Mouse (Mus musculus) heart, postnatal 36 days (tissue): ENCODE data around the gene Tfb1m. TPM values are rescaled to one million over a fixed set of nuclear protein-coding genes. Genes with fewer than 3 reads are reported as not detected.

Source experiments
- DNase-seq, 2 experiments: peaks; one replicate each; pipeline ENCODE4 v3.0.0; 2021 to 2022
- intact Hi-C: fragments of 180-260 bp; cut with DNase I; formaldehyde crosslinking; loops from one replicate; pipeline ENCODE4 v1.15.1; 2025
- total RNA-seq, 2 experiments: library from RNA; stranded (reverse); gene quantifications; 2 replicates each; pipeline ENCODE4 v1.2.3; 2021

The Tfb1m gene
- total RNA-seq, 2 experiments from 2014 or later, result 11.2 to 11.4 TPM

DNA sequence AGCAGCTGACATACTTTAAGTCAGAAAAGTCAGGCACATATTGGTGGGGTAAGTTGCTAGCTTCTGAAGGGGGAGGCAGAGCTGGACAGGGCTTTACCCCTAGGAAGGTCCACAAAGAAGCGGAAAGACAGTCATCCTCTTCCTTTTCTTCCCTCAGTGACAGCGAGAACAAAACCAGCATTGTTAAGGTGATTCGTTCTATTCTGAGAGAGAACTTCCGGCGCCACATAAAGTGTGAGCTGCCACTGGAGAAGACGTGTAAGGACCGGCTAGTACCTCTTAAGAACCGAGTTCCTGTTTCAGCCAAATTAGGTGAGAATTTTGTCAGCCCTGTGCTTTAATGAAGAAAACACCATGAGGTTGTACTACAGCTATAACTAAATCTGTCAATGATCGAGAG lies 41.2 kb downstream of the Tfb1m start:
- no peak for DNase-seq
- intact Hi-C loops, result no loop called here

DNA sequence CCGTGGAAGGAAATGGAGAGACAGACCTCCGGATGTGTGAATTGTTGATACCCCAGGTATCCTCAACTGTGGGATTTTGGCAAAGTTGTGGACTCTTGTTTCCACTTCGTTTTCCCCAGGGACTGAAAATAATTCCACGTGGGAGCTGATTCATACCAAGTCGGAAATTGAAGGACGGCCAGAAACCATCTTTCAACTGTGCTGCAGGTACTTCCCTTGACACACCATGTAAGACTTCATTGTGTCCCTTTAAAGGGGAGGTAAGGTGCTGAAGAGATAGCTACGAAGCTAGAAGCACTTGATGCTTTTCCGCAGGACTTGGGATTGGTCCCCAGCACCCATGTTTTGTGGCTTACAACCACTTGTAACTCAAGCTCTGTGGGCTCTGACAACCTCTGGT lies 41.7 kb downstream of the Tfb1m start:
- no peak for DNase-seq
- intact Hi-C loops, result no loop called here

DNA sequence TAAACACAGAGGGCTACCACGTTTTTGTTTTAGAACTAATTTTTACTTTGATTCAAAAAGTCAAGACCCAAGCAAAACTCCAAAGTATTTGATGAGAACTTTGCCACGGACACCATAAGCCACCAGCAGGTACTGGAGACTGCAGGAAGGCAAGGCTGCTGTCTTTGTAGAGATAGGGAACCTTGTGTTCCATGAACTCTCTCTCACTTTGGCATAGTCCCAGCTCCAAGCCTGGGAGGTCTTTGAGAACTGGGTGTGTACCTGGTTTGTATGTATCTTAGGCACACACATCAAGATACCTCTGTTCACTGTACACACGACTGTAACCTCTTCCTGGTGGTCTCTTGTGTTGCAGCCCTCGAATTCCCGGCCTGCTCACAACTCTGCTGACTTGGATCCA lies 43.3 kb downstream of the Tfb1m start:
- intact Hi-C loops, result no loop called here
- no peak for DNase-seq

- intact Hi-C loops, result loop anchor here (1.0 to 5.0 kb wide), 3 partner anchors 62 to 278 kb away; no protein-coding TSS in a partner anchor
- DNase-seq, result peak; percentile 39 to 55
Measured at GRCm38 (mm10) chr17:3509841-3510240, 47.7 kb downstream of the Tfb1m start.

- DNase-seq, result no peak
- intact Hi-C loops, result loop anchor here (5.0 kb wide), 1 partner anchor 274 kb away; no protein-coding TSS in a partner anchor
Measured at GRCm38 (mm10) chr17:3506508-3506907, 51.1 kb downstream of the Tfb1m start.

- DNase-seq, result no peak
- intact Hi-C loops, result loop anchor here (5.0 kb wide), 1 partner anchor 273 kb away; no protein-coding TSS in a partner anchor
Measured at GRCm38 (mm10) chr17:3505711-3506110, 51.9 kb downstream of the Tfb1m start.

GRCm38 (mm10) chr17:3500936-3501335 lies 56.6 kb downstream of the Tfb1m start:
- DNase-seq, result no peak
- intact Hi-C loops, result no loop called here

DNA sequence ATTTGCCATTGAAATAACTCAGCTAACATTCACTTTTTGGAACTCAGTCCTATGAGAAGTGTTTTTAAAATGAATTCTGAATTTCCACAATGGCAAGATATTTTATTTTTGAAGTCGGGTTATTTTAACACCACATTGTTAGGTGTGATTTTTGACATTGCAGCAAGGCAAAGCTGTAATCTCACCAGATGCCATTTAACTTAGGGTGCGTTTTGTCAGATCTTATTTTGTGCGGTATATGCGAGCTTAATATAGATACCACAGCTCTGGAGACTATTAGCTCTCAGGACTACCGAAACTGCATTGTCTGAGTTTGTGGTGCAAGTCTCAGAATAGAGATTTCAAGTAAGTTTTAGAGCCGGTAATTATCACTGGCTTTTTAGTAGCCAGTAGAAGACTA lies 57.5 kb downstream of the Tfb1m start:
- no peak for DNase-seq
- intact Hi-C loops, result no loop called here

DNA sequence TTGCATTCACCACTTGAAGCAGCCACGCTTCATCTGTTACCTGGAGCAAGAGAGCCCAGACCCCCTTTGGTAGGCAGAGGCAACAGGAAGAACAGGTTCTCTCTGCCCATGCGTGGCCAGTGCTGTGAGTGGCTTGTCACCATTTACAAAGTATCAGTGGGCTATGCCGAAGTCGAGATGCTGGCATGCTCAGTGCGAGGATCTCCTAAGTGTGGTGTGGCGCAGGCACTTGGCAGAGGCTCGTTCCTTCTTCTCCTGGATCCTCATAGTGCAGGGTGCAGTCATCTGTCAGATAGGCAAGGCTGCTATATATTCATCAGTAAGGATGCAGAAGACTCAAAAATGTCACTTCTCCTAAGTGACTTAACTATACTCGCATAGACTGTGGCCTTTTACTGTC lies 58.1 kb downstream of the Tfb1m start:
- no peak for DNase-seq
- intact Hi-C loops, result no loop called here

- DNase-seq, result no peak
- intact Hi-C loops, result no loop called here
Measured at GRCm38 (mm10) chr17:3498580-3498979, 59.0 kb downstream of the Tfb1m start.

DNA sequence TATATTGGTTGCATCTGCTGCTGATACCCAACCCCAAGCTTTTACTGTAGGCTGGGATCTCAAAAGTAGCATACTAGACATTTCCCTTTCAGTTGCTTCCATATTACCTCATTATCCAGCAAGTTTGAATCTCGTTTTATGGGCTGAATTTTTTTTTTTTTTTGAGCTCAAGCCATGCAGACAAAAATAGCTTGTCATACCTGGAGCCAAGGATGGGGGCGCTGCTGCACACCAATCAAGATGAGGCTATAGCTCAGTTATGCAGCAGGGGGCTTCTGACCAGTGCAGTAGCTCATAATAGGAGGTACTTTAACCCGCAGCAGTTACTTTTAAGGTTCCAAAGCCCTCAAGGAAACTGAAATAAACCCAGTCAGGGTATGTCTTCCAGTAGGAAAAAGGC lies 59.5 kb downstream of the Tfb1m start:
- peak in 1 of 2 experiments; percentile 12 for DNase-seq
- intact Hi-C loops, result no loop called here

DNA sequence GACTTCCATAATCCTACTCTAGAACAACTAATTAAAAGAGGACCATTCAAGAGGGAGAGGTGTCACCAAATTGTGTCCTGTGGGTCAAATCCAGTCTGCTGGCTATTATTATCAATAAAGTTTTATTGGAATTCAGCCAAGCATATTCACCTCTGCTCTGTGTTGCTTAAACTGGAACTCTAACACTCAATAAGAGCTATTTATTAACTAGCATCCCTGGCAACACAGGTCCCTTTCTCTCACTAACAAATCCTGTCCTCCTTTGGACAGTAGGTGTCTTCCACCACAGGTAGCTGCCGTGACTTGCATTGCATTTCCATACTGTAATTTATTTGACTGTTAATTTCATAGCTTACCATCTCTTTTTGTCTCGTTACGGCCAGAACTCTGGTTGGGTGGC lies 61.5 kb downstream of the Tfb1m start:
- no peak for DNase-seq
- intact Hi-C loops, result no loop called here

GRCm38 (mm10) chr17:3495576-3495975 lies 62.0 kb downstream of the Tfb1m start:
- intact Hi-C loops, result no loop called here
- DNase-seq, result no peak

- DNase-seq, result no peak
- intact Hi-C loops, result no loop called here
Measured at GRCm38 (mm10) chr17:3491667-3492066, 65.9 kb downstream of the Tfb1m start.

GRCm38 (mm10) chr17:3491065-3491464 lies 66.5 kb downstream of the Tfb1m start:
- no peak for DNase-seq
- intact Hi-C loops, result no loop called here

GRCm38 (mm10) chr17:3490216-3490895 lies 67.2 kb downstream of the Tfb1m start:
- intact Hi-C loops, result no loop called here
- no peak for DNase-seq

DNA sequence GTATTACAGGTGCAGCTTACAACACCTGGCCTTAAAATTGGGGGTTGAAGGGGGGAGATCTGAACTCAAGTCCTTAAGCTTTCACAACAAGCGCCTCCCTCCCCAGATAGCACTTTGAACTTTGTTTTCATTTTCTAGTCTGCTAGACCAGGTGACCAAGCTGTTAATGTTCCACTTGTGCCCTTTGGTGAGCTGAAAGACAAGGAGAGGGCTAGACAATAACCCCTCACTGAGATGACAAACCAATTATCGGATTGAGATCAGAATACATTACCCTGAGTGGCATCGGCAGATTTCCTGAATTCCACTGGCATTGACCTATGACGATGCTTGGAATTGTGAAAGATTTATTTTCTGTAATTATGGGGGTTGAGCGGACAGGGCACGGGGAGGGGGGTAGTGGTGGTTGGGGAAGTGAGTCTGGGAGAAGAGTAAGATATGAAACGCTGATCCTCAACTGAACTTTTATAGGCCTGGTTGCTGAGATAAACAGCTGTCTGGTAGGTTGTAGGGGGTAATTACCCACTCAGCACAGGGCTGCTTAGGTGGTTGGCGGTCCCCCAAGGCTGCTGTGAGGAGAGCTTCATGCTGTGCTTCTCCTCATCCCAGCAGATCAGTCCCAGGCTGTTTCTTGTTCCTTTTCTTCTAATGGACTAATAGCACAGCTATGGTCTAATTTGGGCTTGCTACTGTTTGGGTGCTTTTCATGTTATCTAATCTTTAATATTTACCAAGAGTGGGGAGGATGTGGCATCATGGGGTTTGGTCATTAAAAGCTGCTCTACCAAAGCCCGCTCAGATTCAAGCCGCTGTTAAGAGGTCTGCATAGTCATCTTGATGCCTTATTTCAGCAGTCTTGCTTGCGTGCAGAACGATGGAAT lies 69.6 kb downstream of the Tfb1m start:
- intact Hi-C loops, result no loop called here

DNA sequence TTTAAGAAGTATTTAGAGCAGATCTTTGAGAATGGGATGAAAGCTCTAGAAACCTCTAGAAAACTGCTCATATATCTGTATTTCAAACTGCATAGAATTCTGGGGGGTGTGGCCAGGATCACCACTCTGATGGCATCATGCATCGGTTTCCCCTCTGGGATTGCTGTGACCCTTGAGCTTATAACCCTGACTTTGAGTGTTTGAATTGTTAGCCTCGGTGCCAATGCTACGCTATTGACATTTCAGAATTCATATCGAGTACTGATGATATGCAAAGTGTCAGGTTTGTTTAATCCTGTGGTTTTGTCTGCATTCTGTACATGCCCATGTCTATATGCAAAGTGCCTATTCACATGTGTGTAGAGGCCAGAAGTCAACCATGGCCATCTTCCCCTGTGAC lies 70.4 kb downstream of the Tfb1m start:
- intact Hi-C loops, result no loop called here
- DNase-seq, result no peak

More for the DNA sequence above, 69.6 kb downstream of the Tfb1m start:
- DNase-seq, result no peak

GRCm38 (mm10) chr17:3485851-3486250 lies 71.7 kb downstream of the Tfb1m start:
- DNase-seq, result no peak
- intact Hi-C loops, result no loop called here

DNA sequence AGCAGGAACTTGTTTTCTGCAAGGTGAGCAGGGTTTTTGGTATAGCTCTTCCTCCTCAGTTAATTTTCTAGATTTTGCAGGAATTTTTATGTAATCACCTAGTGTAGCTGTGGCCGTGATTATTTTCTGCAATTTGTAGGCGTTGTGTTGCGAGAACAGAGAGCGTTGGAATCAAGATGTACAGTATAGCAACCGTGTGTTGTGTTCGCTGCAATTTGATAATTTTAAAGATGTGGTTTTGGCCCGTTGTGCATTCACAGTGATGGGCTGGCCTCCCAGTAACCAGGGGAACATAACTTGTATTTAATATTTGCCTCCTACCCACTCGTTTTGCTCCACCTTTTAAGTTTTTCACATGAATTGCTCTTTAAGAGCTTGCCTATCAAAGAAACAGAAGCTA lies 74.5 kb downstream of the Tfb1m start:
- intact Hi-C loops, result no loop called here
- DNase-seq, result no peak

GRCm38 (mm10) chr17:3481576-3482575 lies 75.7 kb downstream of the Tfb1m start:
- DNase-seq, result no peak
- intact Hi-C loops, result no loop called here
